Mouse (Mus musculus): ENCODE data around the gene Zfp874a. TPM values are rescaled to one million over a fixed set of nuclear protein-coding genes. Genes with fewer than 3 reads are reported as not detected.
"Not testable (repeated sequence)": the region's sequence is repeated elsewhere in the genome, so short reads cannot be mapped to it uniquely, and the experiment has no call there.

The Zfp874a gene
- 1 to 10 TPM; 6.1 TPM for total RNA-seq (2021)
- long read RNA-seq, experiment 1, partial matches to known transcripts, result 0 of 6 reads
- long read RNA-seq, experiment 1, other reads (novel, unspliced or antisense), result 4 of 6 reads
- long read RNA-seq, experiment 2, partial matches to known transcripts, result 0 of 2 reads
- long read RNA-seq, experiment 2, other reads (novel, unspliced or antisense), result 1 of 2 reads

DNA sequence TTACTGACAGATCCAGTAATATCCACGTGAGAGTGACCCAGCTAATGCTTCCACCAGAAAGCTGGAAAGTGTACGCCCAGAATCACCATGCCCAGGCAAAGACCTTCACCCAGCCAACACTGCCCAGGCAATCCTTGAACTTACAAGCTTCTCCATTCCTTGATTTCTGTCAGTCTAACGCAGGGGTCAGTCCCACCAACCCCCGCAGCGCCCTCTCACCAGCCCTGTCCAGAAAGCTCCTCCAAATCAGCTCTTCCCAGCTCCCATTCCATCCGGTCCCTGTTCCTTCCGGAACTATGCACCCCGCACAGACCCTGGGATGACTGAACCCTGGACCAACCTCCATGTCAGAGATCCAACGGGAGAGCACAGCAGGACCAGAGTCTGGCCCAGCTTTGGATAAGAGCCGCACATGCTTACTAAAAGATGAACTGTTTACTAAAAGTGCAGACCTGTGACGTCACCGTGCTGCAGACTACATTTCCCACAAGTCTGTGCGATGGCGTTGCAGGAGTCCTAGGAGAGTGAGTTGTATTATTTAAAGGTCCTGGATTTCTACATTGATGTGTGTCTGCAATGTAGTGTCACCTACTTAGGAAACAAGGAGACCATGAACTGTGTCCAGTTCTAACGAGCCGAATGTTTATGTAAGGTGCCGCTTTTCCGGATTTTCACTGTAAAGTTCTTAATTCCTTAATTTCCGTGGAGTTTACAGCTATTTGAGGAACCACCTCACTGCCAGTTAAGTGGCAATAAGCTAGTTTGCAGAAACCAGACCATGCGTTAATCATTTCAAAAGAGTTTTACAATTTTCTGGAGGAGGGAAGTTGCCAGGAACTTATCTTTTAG, at the start of gene Zfp874a:
TSS of gene Zfp874a (minus strand) at position 453 of the 849 bp plus-strand sequence.
- DNase-seq, result peak; percentile 86 to 93
- intact Hi-C loops (cut with DNase I), result loop anchor here (2.0 to 10.0 kb wide), 3 partner anchors 33 to 257 kb away; partner anchors contain the start of genes Zfp455 and Zfp874b

DNA sequence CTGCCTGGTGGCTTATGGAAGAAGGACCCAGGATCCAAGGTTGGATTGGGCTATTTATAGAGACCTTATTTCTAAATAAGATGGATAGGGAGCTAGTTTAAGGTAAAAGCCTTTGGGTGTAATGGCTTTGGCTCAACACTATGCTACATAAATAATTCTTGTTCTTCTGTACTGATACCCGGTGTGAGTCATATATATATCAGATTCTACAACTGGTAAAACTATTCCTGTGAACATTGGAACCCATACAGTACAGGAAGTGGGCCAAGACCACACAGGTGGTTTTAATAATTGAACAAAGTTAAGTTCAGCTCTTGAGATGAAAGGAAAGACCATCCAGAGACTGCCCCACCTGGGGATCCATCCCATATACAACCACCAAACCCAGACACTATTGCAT, 49.5 kb upstream of the Zfp874a start:
- no peak for DNase-seq
- intact Hi-C loops (cut with DNase I), result no loop called here

DNA sequence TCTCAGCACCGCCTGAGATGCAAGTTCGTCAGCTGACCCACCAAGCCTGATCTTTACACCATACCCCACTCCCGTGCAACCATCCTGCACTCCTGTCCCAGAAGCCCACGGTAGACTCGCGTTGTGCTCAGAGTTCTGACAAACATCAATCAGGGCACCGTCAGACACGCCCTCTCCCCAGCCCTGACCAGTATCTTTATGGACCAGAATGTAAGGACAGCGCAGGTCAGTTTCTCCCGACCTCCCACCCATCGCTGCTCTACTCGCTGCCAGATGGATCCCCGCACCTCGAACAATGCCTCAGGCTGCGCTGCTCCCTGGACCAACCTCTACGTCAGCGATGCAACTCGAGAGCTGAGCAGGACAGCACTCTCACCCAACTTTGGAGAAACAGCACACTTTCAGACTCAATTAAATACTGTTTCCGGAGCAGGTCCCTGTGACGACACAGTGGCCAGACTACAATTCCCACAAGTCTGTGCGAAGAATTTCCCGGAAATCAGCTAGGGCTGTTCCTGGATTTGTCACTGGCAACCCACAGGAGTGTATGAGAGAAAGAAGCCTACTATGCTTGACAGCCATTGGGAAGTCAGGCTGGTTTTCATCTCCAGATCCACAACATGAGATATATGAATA, 48.8 kb upstream of the Zfp874a start, which contains the start of gene Zfp58:
TSS of gene Zfp58 (minus strand) at position 472 of the 636 bp plus-strand sequence.
- intact Hi-C loops (cut with DNase I), result no loop called here
- DNase-seq, result peak; percentile 74 to 87

DNA sequence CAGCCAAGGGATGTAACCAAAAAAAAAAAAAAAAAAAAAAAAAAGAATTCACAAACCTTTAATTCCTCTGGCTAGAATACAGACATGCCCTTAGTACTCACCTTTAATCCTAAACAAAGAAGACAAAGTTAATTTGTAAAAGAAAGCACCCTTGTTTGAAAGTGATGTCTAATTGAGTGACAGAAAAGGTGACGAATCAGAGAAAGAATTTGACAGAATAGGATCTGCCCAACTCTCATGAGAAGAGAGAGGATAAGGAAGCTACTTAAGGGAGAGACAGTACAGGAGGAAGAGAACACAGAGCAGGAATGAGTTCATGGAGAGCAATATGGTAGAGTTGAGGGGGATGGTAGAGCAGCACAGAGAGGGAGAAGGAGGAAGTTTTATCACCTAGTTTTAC, 44.2 kb upstream of the Zfp874a start:
- no peak for DNase-seq
- intact Hi-C loops (cut with DNase I), result no loop called here

DNA sequence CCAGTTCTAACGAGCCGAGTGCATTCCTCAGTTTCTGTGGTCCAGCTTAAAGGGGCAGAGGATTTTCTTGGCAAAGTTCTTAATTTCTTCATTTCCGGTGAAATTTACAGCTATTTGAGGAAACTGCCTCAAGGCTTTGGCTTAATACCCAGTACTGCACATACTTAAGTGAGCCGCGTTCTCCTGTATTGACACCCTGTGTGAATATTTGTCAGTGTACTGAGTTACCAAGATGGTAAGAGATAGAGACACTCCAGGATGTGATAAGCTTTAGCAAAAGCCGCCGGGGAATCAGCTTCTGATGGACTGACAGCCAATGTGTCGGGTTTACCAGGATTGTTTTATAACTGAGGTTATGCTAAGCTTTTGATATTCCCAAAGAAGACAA, 33.0 kb upstream of the Zfp874a start:
- intact Hi-C loops (cut with DNase I), result loop anchor here (2.0 kb wide), 1 partner anchor 32 kb away; no protein-coding TSS in a partner anchor
- no peak for DNase-seq

DNA sequence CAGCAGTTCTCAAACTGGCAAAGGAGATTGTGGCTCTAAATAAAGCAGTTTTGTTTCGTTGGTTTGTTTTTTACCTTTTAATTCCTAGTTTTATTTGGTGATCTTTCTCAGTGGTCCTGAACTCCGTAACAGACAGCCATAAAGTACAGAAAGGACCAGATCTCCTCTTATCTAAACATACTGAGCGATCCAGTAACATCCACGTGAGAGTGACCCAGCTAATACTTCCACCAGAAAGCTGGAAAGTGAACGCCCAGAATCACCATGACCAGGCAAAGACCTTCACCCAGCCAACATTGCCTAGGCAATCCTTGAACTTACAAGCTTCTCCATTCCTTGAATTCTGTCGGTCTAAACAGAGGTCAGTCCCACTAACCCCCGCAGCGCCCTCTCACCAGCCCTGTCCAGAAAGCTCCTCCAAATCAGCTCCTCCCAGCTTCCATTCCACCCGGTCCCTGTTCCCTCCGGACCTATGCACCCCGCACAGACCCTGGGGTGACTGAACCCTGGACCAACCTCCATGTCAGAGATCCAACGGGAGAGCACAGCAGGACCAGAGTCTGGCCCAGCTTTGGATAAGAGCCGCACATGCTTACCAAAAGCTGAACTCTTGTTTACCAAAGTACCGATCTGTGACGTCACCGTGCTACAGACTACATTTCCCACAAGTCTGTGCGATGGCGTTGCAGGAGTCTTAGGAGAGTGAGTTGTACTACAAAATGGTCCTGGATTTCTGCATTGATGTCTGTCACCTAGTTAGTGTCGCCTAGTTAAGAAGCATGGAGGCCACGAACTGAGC, 32.4 kb upstream of the Zfp874a start, which contains the start of gene Zfp874b:
TSS of gene Zfp874b (minus strand) at position 634 of the 799 bp plus-strand sequence.
- peak; percentile 76 to 90 for DNase-seq
- intact Hi-C loops (cut with DNase I), result loop anchor here (2.0 kb wide), 1 partner anchor 31 kb away; no protein-coding TSS in a partner anchor

DNA sequence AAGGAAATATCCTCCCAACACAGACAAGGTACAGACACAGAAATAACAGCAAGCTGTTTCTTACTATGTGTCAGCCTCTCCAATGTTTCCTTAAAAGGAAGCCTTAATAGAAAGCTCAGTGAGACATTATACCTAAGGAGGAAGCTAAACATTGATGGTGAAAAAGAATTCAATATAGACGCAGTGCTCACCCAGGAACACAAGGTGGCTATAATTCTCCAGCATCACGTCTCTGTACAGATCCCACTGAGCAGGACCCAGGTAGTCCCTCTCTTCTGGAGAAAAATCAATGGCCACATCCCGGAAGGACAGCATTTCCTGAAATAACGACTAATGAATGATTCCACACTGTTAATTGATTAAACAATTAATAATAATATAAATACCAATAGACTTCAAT, 30.1 kb upstream of the Zfp874a start:
- no peak for DNase-seq
- intact Hi-C loops (cut with DNase I), result no loop called here

DNA sequence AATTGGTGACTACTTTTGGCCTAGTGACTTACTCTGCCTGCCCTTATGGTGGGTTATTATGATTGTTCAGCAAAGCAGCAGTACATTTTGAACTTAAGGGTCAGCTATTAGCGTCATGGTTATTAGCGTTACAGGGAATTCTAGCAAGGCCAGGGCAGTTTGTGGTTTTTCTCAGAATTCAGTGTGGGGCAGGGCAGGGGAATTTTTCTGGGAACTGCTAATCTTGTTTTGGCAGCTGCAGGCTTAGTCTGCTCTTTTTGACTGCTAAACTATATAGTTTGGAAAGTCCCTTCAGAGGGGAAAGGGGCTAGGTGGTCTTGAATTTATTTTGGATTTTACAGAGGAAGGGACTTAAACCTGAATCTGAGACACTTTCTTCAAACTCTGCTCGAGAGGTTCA, 17.9 kb upstream of the Zfp874a start:
- intact Hi-C loops (cut with DNase I), result no loop called here
- no peak for DNase-seq

DNA sequence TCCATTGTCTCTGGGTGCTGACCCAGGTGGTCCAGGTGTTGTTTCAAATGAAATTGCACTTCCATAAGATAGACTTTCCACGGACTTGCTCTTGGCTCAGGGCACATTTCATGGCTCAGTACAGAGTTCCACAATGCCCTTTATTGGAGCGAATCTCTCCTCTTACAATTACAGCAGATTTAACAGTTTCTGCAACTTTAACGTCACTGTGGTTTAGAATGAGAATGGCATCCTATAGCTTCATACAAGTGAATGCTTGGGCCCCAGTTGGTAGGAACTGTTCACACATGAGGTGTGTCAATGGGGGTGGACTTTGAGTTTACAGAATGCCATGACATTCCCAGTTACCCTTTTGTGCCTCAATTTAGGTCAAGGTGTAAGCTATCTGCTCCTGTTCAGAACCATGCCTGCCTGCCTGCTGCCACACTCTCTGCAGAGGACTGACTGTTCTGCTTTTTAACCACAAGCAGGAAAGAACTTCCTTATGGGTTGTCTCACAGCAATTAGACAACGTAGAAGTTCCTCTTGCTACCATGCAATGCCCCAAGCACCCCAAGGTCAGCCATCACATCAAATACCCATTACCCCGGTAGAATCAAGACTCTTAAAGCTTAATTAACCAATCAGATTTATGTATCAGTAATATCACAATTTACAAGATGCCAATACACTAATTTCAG, 12.2 kb upstream of the Zfp874a start:
- DNase-seq; intact Hi-C loops (cut with DNase I): not testable (repeated sequence)

DNA sequence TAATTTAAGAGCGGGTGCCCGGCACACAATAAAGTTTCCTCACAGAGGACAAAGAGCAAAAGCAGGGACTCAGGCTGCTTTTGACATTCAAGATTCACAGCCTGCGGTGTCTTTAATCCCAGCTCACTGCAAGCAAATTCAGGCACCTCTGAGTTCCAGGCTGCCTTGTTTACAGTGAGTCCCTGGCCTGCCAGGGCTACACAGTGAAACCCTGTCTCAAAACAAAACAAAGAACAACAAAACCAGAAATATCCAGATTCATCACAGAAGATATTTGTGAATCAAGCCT, 541 bp upstream of the Zfp874a start:
- no peak for DNase-seq
- intact Hi-C loops (cut with DNase I), result loop anchor here (2.0 to 10.0 kb wide), 3 partner anchors 33 to 257 kb away; partner anchors contain the start of genes Zfp455 and Zfp874b

DNA sequence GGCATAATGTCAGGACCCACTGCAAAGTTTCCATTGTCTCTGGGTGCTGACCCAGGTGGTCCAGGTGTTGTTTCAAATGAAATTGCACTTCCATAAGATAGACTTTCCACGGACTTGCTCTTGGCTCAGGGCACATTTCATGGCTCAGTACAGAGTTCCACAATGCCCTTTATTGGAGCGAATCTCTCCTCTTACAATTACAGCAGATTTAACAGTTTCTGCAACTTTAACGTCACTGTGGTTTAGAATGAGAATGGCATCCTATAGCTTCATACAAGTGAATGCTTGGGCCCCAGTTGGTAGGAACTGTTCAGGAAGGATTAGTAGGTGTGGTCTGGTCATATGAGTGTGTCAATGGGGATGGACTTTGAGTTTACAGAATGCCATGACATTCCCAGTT, 14.3 kb downstream of the Zfp874a start:
- DNase-seq; intact Hi-C loops (cut with DNase I): not testable (repeated sequence)

DNA sequence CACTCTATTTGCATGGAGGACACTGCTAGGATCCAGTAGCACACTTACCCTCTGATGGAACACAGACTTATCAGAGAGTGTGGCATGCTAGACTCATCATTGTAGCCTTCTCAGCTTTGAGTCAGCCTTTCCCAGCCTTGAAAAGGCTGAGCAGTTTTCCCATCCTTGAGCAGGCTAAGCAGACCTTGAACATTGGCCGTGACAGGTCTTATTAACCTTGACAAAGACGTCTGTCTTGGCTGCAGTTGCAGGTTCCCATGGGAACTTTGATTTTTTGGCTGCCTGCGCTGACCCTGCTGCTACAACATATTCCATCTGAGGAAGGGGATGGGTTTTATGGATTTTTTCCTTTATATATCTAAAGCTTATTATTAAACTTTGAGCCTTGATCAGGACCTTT, 23.3 kb downstream of the Zfp874a start:
- DNase-seq, result no peak
- intact Hi-C loops (cut with DNase I), result no loop called here

DNA sequence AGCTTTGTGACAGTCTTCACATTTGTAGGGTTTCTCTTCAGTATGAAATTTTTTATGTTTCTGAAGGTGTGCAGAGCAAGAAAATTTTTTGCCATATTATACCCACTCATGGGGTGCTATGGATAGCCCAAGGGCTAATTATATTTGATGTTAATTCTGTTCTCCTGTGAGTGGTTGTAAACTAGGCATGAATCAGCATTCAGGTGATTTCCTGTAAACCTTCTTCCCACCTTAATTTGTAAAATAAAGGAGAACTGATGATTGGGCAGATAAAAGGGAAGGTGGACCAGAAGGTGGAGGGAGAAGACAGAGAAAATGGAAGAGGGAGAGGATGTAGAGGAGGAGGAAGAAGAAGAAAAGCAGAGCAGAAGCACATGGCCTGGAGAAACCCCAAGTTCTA, 25.7 kb downstream of the Zfp874a start:
- intact Hi-C loops (cut with DNase I); DNase-seq: not testable (repeated sequence)

DNA sequence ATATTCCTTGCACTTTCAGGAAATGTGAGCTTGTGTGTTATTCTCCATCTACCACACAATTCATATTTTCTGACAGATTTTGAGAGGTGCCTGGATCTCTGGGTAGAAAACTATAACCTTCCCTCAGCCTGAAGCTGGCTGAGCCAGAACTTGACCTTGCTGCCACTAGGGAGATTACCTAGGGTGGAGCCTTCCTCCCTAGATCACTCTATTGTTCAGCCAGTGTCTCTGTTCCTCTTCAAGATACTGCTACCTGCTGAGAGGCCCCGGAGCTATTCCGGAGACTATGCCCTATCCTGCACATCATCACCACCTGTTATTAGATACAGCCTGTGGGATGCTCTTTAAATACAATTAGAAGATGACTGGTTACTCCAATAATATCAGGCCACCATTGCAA, 28.9 kb downstream of the Zfp874a start:
- DNase-seq; intact Hi-C loops (cut with DNase I): not testable (repeated sequence)

DNA sequence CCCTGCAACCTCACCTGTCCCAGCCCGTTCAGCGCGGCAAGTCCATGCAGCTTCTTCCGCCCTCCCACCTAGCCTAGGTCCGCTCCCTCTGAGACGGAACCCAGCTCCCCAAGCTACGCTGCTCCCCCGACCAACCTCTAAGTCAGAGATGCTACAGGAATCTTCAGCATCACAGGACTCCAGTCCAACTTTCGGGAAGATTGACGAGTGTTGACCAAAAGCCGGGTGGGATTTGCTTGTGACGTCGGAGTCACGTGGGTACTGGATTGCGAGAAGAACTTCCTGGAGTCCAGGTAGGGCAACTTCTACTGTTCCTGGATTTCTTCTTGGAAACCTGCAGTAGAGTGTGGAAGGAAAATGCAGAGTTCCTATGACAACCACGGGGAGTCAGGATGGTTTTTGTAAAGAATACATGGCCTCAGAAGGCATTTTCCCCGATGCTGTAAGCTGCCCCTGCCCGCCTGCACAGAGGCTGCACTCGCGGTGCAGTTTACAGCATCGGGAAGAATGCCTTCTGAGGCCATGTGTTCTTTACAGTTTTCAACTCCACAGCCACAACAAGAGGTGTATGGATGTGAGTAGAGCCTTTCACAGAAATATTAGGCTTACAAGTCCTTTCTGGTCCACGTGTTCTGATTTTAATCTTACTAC, 30.1 kb downstream of the Zfp874a start, which contains the start of gene Zfp459:
TSS of gene Zfp459 (minus strand) at position 212 of the 651 bp plus-strand sequence.
- intact Hi-C loops (cut with DNase I), result no loop called here
- DNase-seq, result peak in 1 of 2 experiments; percentile 16

DNA sequence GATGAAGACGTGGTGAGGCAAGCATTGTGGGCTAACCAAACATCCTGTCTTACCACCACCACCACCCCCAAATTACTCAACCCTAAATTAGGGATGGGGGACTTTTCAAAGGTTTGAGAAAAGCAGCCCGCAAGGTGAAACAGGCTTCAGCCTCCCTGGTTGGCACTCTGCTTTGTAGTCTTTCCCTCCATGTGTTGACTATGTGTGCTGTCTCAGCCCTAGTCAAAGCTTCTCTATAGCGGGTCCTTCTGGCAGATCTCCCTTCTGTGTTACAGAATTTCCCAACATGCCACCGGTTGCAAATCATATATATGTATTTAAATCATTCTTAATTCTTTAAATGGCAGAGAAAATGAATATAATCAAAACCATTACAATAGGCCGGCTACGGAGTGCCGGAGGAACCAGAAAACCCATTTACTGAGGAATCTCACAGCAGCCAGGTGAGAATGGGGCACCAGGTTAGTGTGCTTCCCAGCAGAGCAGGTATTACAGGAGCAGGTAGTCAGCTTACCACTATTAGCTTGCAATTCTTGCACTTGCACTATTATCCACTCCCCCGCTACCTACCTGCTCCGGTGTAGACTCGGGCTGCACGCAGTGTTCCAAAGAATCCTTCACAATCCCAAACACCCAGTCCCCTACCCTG, 30.7 kb downstream of the Zfp874a start:
- no peak for DNase-seq
- intact Hi-C loops (cut with DNase I), result no loop called here

DNA sequence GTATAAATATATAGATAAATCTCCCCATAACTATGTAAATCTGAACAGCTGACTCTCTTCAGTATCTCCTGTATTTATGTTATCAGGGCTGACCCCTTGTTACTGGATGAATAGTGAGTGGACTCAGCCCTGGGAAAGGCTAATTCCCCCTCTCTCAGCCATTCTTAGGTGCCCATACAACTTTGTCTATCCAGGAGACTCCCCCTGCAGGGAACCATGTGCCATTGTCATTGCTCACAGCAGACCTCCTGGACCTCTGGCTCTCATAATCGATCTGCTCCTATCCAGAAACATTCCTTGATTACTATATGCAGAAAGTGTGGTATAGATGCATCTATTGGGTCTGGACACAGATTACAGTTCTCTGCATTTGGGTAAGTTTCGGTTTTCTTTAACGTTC, 34.6 kb downstream of the Zfp874a start:
- intact Hi-C loops (cut with DNase I), result no loop called here
- DNase-seq, result no peak

DNA sequence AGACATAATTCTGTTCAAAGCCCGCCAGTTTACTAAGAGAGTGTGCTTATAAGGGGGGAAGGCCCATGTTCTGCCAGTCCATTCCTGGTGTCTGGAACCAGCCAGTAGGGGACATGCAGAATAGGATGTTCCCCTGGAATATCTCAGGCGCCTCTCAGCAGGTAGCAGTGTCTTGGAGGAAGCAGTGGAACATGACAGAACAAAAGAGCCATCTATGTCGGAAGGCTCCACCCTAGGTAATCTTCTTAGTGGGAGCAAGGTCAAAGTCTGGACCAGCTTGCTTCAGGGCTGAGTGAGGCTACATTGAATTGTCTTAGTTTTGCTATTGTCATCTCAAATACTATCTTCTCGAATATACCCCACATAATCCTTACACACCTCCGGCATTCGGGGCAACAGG, 35.7 kb downstream of the Zfp874a start:
- intact Hi-C loops (cut with DNase I), result no loop called here
- no peak for DNase-seq

DNA sequence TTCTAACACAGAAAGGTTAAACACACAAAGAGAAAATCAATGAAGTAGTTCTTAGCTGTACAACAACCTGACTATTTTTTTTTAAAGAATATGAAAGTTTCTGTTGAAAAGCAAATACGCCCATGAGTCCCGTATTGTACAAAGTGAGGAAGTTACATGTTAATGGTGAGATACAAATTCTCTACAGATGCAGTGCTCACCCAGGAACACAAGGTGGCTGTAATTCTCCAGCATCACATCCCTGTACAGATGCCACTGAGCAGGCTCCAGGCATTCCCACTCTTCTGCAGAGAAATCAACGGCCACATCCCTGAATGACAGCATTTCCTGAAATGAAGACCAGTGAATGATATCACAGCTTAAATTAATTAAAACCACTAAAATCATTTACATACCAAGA, 37.8 kb downstream of the Zfp874a start:
- intact Hi-C loops (cut with DNase I); DNase-seq: not testable (repeated sequence)

All from heart, postnatal 14 days (tissue).